Mouse (Mus musculus) T-helper 2 cell (primary cell): ENCODE results near the gene Nmur1.

Experiments
- in situ Hi-C: fragments of 300-600 bp; cut with MboI, MseI; formaldehyde crosslinking; loops from one replicate; pipeline ENCODE4 v1.15.1; 2025; ENCODE audit warnings: high pct_unique_total_duplicates

The Nmur1 gene

DNA sequence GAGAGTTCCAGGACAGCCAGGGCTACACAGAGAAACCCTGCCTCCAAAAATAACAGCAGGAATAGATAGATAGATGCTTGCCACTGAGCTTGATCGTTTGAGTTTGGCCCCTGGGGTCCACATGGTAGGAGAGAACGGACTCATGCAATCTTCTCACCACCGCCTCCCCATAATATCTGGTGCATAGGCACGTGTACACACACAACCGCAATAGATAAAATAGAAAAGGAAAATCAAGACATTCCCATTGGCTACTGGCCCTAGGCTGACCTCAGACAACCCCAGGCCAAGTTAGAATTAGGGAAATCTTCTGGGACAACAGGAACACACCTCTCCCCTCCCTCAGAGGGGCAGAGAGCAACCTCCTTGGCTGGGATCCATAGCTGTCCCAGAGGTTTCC, 11.3 kb downstream of the Nmur1 start:
- in situ Hi-C loops, result no loop called here

DNA sequence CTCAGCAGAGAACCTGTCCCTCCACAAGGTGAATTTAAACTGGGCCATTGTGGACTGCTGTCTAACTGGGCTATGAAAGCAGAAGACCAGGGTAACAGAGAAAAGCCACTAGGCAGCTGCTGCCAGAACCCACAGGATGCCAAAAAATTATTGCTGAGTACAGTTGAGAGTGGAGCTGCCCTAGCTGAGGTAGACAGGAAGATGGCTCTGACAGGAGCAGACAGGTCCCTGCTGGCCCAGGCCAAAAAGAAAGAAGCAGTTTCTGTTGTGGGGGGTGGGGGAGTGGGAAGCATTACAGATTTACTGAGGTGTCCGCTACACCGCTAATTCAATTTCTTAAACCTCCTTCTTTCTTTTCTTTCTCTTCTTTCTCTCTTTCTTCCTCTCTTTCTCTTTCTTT, 16.6 kb downstream of the Nmur1 start:
- in situ Hi-C loops, result no loop called here

DNA sequence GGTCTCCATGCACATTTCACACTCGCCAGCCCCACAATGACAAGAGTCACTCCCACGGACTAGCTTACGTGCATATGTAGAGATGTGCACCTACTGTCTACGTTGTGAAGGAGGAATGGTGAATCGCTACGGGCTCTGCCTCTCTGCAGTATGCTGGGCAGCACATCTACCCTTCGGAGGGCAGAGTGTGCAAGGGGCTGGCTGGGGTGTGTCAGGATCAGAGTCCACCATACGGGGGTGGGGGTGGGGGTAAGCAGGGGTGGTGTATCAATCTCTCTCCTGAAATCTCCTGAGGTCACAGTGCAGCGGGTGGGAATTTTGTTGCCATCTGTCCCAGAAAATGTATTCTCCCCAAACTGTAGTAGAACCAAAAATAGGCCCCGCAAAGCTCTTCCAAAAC, 17.5 kb downstream of the Nmur1 start:
- in situ Hi-C loops, result no loop called here

DNA sequence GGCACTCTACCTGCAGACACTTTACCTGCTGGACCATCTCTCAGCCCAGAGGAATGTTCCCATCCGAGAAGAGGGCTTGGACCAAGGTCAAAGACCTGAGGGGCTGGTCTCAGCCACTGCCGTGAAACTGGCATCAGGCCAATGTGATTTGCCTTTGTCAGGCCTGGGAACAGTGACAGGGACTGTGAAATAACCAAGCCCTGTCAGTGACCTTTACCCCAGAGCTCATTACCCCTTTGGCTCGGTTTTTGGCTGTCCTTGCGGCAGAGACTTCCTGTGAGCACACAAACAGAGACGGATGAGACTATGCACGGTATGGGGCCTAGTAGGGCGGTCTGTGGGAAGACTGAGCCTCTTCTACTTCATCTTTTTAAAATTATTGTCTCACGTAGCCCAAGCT, 19.1 kb downstream of the Nmur1 start:
- in situ Hi-C loops, result no loop called here

DNA sequence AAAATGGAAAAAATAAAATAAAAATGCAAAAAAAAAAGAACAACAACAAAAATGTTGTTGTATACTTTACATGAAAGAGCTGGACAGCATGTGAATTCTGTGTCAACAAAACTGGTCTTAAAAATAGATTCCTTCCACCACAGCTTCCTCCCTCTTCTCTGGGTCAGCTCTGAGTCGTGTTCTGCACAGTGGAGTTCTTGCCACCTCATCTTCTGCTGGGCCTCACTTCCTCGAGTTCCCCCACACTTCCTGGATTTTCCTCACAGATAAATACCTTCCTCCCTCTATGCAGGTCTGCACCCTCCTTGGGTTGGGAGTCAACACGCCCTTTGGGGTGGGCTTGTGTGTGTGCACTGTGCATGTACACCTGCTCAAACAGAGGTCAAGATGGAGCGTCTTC, 19.7 kb downstream of the Nmur1 start:
- in situ Hi-C loops, result no loop called here

DNA sequence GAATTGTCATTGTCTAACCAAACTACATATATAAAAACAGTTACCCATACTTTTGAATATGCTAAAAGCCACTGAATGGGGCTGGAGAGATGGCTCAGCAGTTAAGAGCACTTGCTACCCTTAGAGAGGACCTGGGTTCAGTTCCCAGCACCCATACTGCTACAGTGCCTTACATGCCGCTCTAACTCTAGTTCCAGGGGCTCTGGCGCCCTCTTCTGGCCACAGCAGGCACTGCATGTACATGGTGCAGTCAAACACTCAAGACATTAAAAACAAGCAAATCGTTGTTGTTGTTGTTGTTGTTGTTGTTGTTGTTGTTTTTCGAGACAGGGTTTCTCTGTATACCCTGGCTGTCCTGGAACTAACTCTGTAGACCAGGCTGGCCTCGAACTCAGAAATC, 21.2 kb downstream of the Nmur1 start:
- in situ Hi-C loops, result no loop called here

DNA sequence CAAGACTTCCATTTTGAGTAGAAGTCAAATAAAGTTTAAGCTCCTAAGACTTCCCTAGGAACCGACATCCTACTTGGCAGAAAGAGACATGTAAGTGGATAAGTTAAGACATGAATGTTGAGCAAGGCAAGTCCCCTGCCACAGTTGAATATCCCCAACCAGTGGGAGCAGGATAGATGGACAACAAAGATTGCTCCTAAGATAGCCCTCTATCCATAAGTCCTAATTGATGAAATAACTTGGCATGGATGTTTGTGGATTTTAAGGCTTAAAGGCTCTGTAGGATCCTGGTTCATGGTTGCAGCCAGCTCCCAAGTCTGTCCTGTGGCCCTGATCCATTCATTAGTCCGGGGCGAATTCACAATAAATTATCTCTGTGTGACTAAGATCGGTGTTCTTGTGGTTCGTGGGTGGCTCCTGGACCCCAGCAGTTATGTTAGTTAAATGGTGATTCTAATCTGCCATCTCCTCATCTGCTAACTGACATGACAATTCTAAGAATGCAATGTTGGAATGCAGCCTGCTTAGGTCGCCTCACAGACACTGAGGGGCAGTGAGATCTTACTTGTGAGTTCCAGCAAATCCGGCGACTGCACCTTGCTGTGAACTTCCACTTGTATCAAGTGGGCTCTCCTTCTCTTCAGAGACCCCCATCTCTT, 25.8 kb downstream of the Nmur1 start:
- in situ Hi-C loops, result no loop called here

DNA sequence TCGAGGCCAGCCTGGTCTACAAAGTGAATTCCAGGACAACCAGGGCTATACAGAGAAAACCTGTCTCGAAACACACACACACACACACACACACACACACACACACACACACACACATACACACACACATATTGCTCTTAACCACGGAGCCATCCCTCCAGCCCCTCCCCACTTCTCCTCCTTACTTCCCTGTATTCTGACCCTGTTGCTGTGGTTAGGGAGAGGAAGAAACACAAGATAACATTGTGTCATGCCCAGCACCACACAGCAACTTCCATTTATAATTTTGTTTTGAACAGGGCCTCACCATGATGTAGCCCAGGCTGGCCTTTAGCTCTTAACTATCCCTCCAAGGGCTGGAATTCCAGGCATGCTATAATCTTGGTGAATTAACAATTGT, 26.7 kb downstream of the Nmur1 start:
- in situ Hi-C loops, result no loop called here

DNA sequence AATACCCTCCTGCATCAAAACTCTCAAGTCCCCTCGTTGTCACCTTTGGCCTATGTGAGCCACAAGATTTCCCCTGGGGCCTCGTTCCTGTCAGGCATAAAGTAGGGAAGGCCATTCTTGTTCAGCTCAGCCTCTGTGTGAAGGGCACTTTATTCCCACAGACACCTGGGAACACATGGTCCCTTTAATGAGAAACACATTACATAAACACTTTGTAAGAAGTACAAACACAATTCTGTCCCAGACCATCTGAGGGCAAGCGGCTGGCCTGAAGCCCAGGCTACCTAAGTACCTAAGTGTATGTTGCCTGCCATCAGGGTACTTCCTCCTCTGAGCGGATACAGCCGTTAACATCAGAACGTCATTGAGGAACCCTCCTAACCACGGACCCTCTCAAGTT, 27.8 kb downstream of the Nmur1 start:
- in situ Hi-C loops, result no loop called here

DNA sequence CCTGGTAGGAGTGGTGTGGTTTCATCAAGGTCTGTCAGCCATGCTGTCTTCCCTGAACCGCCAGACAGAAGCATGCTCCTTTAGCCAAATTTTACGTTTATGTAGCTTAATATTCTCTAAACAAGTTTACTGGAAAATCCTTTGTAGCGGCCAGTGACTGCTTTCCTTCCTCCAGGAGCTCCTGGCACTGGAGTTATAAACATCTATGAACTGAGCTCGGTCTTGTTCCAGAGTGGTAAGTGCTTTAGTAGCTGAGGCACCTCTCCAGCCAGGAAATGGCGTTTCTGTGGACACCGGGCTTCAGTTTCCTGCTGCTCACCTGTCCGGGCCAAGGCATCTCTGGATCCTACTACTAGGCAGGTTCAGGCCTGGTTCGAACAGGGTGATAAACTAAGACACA, 28.4 kb downstream of the Nmur1 start:
- in situ Hi-C loops, result no loop called here

DNA sequence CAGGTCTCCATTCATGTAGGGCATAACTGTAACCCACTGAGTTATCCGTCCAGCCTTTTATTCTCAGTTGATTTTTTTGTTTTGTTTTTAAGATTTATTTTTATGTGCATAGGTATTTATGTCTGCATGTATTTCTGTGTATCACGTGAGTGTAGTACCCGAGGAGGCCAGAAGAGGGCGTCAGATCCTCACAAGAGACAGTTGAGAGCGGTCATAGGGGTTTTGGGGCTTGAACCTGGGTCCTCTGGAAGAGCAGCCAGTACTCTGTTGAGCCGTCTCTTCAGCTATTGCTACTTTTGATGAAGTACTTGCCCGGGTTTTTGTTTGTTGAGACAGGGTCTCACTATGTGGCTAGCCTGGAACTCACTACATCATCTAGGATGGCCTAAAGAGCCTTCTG, 30.1 kb downstream of the Nmur1 start:
- in situ Hi-C loops, result no loop called here

DNA sequence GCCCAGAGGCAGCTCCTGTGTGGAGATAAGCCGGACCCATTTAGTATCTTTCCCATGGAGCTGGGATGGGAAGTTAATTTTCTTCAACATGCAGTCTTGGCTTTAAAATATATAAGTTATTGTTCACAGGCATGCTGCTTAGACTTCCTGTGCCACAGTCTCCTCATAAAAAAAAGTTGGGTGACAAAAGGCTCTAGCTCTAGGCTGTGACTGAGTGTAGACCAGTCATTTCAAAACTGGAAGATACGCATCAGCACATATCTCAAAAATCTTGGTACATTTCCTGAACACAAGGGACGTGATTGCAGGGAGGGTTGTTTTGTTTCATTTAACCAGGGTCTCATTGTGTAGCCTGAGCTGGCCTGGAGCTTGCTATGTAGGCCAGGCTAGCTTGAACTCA, 31.8 kb downstream of the Nmur1 start:
- in situ Hi-C loops, result no loop called here

DNA sequence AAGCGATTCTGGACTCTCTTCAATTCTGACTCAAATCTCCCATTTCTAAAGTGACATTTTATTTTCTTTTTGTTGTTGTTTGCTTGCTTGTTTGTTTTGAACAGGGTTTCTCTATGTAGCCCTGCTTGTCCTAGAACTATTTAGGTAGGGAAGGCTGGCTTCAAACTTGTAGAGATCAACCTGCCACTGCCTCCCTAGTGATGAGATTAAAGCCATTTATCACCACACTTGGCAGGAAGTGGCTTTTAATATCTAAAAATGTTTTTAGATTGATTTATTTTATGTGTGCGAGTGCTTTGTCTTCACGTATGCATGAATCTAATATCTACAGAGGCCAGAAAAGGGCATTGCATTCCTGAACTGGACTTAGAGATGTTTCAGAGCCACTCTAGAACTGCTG, 32.8 kb downstream of the Nmur1 start:
- in situ Hi-C loops, result no loop called here

DNA sequence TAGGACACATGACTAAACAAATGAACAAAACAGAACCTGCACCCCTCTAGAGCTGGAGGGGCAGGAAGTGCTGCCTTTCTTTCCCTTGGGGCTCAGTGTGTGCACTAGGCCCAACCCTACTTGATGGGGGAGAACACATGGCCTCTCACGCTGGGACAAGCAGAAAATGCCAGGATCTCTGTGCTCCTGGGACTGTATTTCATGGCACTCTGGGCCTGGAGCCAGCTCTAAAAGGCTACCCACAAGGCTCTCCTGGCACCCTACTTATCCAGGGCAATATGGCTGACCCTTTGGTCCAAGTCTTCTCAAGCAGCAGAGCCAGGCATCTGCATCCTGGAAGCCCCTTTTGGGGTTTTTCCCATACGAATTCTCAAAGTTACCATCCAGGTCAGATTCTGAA, 34.6 kb downstream of the Nmur1 start:
- in situ Hi-C loops, result no loop called here

DNA sequence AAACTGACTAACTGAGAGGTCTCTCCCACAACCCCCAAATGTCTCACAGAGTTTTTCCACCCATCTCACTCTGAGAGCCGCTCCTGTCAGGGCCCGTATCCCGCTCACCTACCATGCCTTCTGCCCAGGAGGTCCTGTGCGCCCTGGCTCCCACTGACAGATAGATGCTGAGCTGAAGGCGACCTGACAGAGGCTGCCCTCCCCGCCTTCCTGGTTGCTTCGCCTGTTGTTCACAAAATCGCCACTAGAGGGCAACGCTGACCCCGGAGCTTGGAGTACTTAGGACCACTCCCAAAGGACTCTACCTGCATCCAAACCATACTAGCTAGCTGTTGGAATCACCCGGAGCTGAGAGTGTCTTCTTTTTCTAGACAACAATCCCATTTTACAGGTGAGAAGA, 36.8 kb downstream of the Nmur1 start:
- in situ Hi-C loops, result no loop called here

DNA sequence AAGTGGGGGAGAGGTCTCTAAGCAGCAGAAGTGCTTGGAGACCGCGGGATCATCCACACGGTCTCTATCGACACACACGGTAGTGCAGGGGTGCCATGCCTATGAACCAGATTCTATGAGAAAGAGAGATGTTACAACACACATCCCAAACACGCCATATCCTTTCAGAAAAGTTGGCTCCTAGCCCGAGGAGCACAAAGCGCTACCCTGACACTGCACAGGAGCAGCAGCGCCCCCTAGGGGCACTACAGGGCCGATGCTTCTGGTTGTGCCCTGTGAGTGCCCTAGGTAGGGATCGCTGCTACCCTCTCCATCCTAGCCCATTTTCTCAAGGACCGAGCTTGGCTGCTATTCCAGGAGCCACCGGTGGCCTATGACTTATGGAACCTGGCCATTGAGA, 45.0 kb downstream of the Nmur1 start:
- in situ Hi-C loops, result no loop called here

DNA sequence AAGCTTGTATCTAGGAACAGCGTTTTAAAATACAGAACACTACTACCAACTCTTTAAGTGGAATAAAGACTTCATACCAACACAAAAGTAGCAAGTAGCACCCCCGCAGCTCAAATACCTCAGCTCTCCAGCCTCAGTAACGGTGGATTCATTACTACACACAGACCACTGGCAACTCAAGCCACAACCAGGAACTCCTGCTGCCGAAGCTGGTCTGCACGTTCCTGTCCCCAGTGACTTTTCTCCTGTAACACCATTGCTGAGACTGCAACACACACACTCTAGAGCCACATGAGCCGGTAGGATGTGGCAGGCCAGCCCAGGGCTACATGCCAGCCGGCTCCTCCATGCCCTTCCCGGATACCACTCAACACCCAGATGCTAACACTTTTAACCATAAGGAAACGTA, 46.9 kb downstream of the Nmur1 start:
- in situ Hi-C loops, result no loop called here

DNA sequence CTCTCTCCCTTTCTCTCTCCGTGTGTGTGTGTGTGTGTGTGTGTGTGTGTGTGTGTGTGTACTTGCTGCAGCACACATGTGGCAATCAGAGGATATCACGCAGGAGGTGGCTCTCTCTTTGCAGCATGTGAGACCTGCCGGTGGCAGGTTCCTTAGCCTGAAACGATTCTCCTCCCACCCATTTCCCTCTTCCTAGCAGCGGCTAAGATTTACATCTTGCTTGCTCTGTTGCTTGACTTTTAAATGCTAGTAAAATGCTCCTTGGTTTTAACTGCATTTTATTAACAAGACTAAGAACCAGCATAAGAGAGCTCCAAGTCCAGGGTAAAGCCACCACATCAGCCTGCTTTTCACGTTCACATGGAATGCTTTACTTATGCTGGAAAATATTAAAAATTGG, 47.4 kb downstream of the Nmur1 start:
- in situ Hi-C loops, result no loop called here

DNA sequence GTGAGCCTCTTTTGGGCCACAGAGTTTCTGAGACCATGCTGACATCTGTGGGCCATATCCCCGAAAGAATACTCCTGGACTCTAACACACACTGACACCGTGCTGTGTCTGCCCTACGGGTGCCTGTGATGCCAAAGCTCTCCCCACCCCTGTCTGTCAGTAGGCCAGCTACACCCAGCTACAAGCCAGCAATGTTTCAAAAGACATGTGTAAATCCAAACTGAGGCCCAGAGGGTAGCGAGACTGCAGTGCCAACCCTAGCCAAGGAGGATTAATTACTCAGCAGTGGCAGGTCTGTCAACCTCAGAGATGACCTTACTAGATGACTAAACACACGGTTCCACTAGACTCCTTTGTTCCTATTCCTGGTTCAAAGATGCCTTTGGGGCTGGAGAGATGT, 49.7 kb downstream of the Nmur1 start:
- in situ Hi-C loops, result no loop called here

DNA sequence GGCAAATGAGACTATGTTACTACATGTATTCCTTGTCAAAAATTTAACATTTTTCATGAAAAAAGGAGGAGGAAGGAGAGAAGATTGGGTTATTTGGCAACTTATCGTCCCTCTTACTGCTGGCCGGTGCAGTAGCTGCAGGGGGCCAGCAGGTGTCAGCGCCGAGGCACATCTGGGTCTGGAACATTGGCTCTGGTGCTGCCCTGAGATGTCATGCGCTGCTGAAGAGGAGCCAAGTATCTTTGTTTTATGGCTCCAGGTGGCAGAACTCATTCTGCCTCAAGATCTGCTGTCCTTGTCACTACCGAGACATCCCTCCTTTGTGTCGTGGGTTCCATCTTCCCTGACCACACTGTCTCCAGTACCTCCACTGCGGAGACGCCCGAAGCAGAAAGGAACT, 54.0 kb downstream of the Nmur1 start:
- in situ Hi-C loops, result no loop called here

DNA sequence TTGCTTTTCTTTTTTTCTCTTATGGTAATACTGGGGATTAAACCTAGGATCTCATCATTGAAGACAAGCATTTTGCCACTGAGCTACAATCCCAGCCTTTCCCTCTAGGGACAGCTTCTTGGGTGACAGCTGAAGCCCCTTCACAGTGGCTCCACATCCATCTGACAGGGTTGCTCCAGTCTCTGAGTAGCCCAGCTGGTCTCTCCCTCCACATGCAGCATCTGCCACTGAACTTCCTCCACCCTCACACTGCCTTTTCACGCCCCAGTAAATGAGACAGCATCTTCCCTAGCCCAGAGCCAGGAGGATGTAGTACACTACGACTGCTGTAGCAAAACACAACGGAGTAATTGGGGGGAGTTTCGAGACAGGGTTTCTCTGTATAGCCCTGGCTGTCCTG, 57.9 kb downstream of the Nmur1 start:
- in situ Hi-C loops, result loop anchor here (10.0 kb wide), 1 partner anchor 127 kb away; no protein-coding TSS in a partner anchor

DNA sequence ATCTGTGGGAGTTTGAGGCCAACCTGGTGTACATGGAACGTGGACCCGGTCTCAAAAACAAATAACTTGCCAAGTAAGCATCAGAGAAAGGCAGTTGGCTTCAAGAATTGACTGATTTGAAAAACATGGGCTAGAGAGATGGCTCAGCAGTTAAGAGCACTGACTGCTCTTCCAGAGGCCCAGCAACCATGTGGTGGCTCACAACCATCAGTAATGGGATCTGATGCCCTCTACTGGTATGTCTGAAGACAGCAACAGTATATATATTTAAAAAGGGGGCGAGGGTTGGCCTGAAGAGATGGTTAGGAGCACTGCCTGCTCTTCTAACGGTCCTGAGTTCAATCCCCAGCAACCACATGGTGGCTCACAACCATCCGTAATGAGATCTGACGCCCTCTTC, 62.4 kb downstream of the Nmur1 start:
- in situ Hi-C loops, result loop anchor here (10.0 kb wide), 1 partner anchor 131 kb away; no protein-coding TSS in a partner anchor

DNA sequence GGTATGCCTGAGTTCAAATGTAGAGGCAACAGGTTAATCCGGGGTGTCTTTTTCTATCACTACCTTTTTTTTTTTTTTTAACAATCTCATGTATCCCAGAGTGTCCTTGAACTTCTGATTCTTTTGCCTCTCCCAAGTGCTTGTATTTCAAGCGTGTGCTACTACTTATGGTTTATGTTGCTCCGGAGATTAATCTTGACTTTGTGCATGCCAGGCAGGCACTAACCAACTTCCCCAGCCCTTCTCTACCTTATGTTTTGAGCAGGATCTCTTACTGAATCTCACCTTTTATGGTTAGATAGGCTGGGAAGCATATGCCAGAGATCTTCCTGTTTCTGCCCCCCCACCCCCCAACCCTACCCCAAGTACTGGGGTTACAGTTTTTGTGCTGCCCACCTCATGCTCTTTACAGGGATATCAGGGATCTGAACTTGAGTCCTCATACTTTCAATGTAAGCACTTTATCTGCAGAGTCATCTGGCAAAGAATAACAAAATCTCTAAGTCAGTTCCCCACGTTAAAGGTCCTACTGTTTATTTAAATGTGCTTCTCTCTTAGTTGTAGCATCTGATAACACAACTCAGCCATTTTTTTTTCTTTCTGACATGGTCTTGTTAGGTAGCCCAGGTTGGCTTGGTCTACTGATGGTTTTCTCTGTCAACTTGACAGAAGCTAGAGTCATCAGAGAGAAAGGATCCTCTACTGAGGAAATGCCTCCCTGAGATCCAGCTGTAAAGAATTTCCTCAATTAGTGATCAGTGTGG, 64.0 kb downstream of the Nmur1 start:
- in situ Hi-C loops, result loop anchor here (10.0 kb wide), 1 partner anchor 133 kb away; no protein-coding TSS in a partner anchor
